Mouse (Mus musculus) brain, embryonic 18.5 days (tissue): ENCODE data around the gene Kcnj4.
A peak's percentile ranks its signal among the peaks of the same experiment; 100 is the strongest.

Experiments used
- DNase-seq: peaks from one replicate; pipeline ENCODE4 v3.0.0-alpha.2; 2012; ENCODE audit warnings: low read depth, low spot score

The Kcnj4 gene

GRCm38 (mm10) chr15:79504707-79505452 lies at the start of gene Kcnj4:
Gene Kcnj4, minus strand, starts transcription at chr15:79505241.
- DNase-seq, result no peak

- DNase-seq, result no peak
Observed at GRCm38 (mm10) chr15:79552566-79552965, 47.5 kb upstream of the Kcnj4 start.

GRCm38 (mm10) chr15:79548226-79548625 lies 43.2 kb upstream of the Kcnj4 start:
- no peak for DNase-seq

- no peak for DNase-seq
Observed at GRCm38 (mm10) chr15:79547289-79547820, 42.3 kb upstream of the Kcnj4 start.

GRCm38 (mm10) chr15:79546410-79547288 lies 41.6 kb upstream of the Kcnj4 start, which contains the start of gene Ddx17:
Gene Ddx17, minus strand, starts transcription at chr15:79546741.
- peak; percentile 97 for DNase-seq

GRCm38 (mm10) chr15:79545921-79546399 lies 40.9 kb upstream of the Kcnj4 start:
- no peak for DNase-seq

GRCm38 (mm10) chr15:79545496-79545895 lies 40.5 kb upstream of the Kcnj4 start:
- DNase-seq, result no peak

- no peak for DNase-seq
Observed at GRCm38 (mm10) chr15:79543968-79544367, 38.9 kb upstream of the Kcnj4 start.

GRCm38 (mm10) chr15:79533796-79534195 lies 28.8 kb upstream of the Kcnj4 start:
- no peak for DNase-seq

- DNase-seq, result no peak
Observed at GRCm38 (mm10) chr15:79529935-79530334, 24.9 kb upstream of the Kcnj4 start.

- no peak for DNase-seq
Observed at GRCm38 (mm10) chr15:79527991-79528639, 23.1 kb upstream of the Kcnj4 start.

- DNase-seq, result no peak
Observed at GRCm38 (mm10) chr15:79527192-79527591, 22.2 kb upstream of the Kcnj4 start.

GRCm38 (mm10) chr15:79525979-79526768 lies 21.1 kb upstream of the Kcnj4 start:
- no peak for DNase-seq

- no peak for DNase-seq
Observed at GRCm38 (mm10) chr15:79525564-79525963, 20.5 kb upstream of the Kcnj4 start.

- no peak for DNase-seq
Observed at GRCm38 (mm10) chr15:79519400-79520220, 14.6 kb upstream of the Kcnj4 start.

- DNase-seq, result no peak
Observed at GRCm38 (mm10) chr15:79518571-79518970, 13.5 kb upstream of the Kcnj4 start.

GRCm38 (mm10) chr15:79517710-79518109 lies 12.7 kb upstream of the Kcnj4 start:
- DNase-seq, result no peak

GRCm38 (mm10) chr15:79516171-79517096 lies 11.4 kb upstream of the Kcnj4 start, which contains the start of gene Kdelr3:
Gene Kdelr3, plus strand, starts transcription at chr15:79516411.
- no peak for DNase-seq

GRCm38 (mm10) chr15:79513940-79514339 lies 8.9 kb upstream of the Kcnj4 start:
- no peak for DNase-seq
